Mouse (Mus musculus): ENCODE results near the gene Mgat3. TPM values are rescaled to one million over a fixed set of nuclear protein-coding genes. Genes with fewer than 3 reads are reported as not detected.

Mgat3 gene
- polyA plus RNA-seq, 1 experiment from 2014 or later, result 12.3 TPM

DNA sequence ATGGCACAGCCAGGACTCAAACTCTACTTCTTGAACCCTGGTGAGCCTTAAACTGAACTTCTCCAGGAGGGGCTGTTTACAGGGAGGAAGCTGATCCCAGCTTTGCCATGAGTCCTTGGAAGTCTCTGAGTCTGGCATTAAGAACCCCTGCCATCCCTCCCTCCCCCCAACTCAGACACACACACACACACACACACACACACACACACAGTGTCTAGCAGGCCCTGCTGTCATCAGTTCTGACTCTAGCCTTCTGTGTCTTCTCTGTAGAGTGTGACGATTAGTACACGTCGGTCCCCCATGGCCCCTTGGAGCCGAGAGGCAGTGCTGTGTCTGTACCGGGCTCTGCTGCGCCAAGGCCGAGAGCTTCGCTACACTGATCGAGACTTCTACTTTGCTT lies 62.0 kb downstream of the Mgat3 start, which contains the start of gene AC140267.1:
Gene AC140267.1 (plus strand): TSS at position 301 of the 400 bp plus-strand sequence.
- Histone ChIP-seq H3K27me3 (no peaks in the 10 kb centered on the region), H3K9ac (replicated peaks) (peak within 1 kb of the TSS; percentile 92), H3K9me3 (no peaks in the 10 kb centered on the region), H3K4me3 (replicated peaks) (peak within 1 kb of the TSS; percentile 92), H3K27ac (no peak within 1 kb of the TSS), H3K4me1 (replicated peaks) (peaks cover 19% of the 10 kb centered on the region), H3K36me3 (peaks cover 43% of the 10 kb centered on the region), H3K4me2 (replicated peaks) (peak within 1 kb of the TSS; percentile 78)
- WGBS, result 96% methylated on average over 9 of the region's 9 CpGs
- no peak for ATAC-seq

DNA sequence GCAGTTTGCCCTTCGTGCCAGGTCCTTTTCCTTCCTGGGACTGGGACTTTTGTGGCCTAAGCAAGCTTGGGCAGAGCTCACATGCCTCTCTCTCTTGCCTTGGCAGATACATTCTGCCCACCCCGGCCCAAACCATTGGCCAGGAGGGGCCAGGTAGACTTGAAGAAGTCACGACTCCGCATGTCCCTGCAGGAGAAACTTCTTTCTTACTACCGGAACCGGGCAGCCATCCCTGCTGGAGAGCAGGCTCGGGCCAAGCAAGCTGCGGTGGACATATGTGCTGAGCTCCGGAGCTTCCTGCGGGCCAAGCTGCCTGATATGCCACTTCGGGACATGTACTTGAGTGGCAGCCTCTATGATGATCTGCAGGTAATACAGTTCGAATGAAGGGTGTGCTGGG lies 74.6 kb downstream of the Mgat3 start:
- no peak overlapping the region for H3K4me3 ChIP-seq (replicated peaks)
- H3K9ac ChIP-seq (replicated peaks), result no peak overlapping the region
- no peaks in the 10 kb centered on the region for H3K4me1 ChIP-seq (replicated peaks)
- H3K4me2 ChIP-seq (replicated peaks), result no peak overlapping the region
- peaks cover 77% of the 10 kb centered on the region for H3K36me3 ChIP-seq
- no peak overlapping the region for H3K27ac ChIP-seq
- no peak for ATAC-seq
- no peaks in the 10 kb centered on the region for H3K27me3 ChIP-seq
- H3K9me3 ChIP-seq, result no peaks in the 10 kb centered on the region
- WGBS, result 95% methylated on average over 12 of the region's 12 CpGs

DNA sequence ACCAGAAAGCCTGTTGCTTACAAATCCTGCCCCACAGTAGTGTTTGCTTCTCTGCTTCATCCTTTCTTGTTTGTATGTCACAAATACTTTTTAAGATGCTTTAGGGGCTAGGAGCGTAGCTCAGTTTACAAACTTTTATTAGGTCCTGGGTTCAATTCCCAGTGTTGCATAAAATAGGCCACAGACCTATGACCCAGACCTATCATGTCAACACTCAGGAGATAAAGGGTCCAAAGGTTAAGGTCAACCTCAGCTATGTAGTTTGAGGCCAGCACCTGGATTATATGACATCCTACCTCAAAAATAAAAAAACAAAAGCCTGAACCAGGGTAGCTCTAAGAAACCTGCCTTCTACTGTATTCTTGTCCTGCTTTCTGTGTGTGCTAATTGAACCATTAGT lies 75.1 kb downstream of the Mgat3 start:
- H3K4me1 ChIP-seq (replicated peaks), result peaks cover under 1% of the 10 kb centered on the region
- H3K27me3 ChIP-seq, result no peaks in the 10 kb centered on the region
- H3K9me3 ChIP-seq, result no peaks in the 10 kb centered on the region
- no peak overlapping the region for H3K9ac ChIP-seq (replicated peaks)
- 96% methylated on average over 1 of the region's 1 CpGs for WGBS
- no peak overlapping the region for H3K4me3 ChIP-seq (replicated peaks)
- H3K27ac ChIP-seq, result no peak overlapping the region
- no peak overlapping the region for H3K4me2 ChIP-seq (replicated peaks)
- ATAC-seq, result no peak
- H3K36me3 ChIP-seq, result peaks cover 73% of the 10 kb centered on the region

DNA sequence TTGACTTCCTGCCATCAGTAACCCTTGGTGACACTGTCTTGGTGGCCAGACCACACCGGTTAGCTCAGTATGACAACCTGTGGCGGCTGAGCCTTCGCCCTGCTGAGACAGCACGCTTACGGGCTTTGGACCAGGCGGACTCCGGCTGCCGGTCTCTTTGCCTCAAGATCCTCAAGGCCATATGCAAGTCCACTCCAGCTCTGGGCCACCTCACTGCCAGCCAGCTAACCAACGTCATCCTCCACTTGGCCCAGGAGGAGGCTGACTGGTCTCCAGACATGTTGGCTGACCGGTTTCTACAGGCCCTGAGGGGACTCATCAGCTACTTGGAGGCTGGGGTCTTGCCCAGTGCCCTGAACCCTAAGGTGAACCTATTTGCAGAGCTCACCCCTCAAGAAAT lies 76.2 kb downstream of the Mgat3 start:
- no peak overlapping the region for H3K4me3 ChIP-seq (replicated peaks)
- peaks cover 66% of the 10 kb centered on the region for H3K36me3 ChIP-seq
- no peak overlapping the region for H3K27ac ChIP-seq
- H3K9me3 ChIP-seq, result no peaks in the 10 kb centered on the region
- H3K27me3 ChIP-seq, result no peaks in the 10 kb centered on the region
- WGBS, result 94% methylated on average over 10 of the region's 10 CpGs
- peaks cover 10% of the 10 kb centered on the region for H3K4me1 ChIP-seq (replicated peaks)
- no peak for ATAC-seq
- no peak overlapping the region for H3K4me2 ChIP-seq (replicated peaks)
- no peak overlapping the region for H3K9ac ChIP-seq (replicated peaks)

DNA sequence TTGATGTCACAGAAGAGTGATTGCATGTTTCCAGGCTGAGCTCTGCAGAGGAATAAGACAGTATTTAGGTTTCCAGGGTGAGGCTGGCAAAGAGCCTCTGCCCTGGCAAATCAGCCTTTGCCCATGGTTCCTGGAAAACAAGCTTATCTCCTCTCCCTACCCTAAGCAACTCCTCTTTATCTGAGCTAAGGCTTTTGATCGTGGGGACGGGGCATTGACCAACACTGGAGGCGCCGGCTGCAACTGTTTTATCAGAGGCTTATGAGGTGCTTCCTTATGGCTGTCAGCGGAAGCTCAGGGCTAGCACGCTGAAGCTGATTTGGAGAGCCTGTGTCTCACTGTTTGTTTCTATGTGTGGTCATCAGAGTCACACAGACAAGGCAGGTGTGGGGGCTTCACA lies 77.1 kb downstream of the Mgat3 start:
- H3K4me2 ChIP-seq (replicated peaks), result no peak overlapping the region
- no peaks in the 10 kb centered on the region for H3K9me3 ChIP-seq
- no peaks in the 10 kb centered on the region for H3K27me3 ChIP-seq
- peaks cover 60% of the 10 kb centered on the region for H3K36me3 ChIP-seq
- no peak overlapping the region for H3K27ac ChIP-seq
- H3K9ac ChIP-seq (replicated peaks), result no peak overlapping the region
- ATAC-seq, result no peak
- peaks cover 10% of the 10 kb centered on the region for H3K4me1 ChIP-seq (replicated peaks)
- 93% methylated on average over 6 of the region's 6 CpGs for WGBS
- no peak overlapping the region for H3K4me3 ChIP-seq (replicated peaks)

DNA sequence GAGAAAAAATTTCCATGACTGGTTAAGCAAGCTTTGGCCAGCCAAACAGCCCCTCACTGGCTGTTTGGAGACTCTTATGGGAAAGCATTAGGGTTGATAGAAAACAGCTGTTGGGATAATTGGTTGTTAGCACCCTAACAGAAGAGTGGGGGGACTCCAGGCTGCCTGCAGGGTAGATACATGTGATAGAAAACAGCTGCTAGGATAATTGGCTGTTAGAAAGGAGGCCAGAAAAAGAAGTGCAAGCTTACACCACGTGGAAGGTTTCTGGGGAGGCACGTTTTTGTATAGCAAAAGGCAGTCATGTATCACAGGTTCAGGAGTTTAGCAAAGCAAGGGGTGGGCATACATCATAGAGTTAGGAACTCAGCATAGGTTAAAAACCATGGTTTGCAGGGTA lies 80.0 kb downstream of the Mgat3 start:
- H3K36me3 ChIP-seq, result peaks cover 56% of the 10 kb centered on the region

DNA sequence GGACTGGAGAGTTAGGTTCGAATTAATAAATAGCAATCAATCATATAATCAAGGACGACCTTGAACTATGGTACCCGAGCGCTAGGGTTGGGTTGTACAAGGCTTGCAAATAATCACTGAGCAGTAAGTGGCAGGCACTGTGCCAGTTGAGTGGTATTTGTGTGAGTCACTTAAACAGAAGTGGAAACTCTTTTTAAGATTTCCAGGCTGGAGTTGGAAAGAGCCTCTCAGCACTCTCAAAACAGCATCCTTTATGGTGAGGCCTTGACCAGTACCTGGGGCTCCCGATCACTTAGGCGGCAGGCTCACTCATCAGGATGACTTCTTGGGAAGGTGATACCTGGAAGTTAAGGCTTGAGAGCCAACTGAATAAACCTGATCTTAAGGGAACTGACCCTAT lies 80.7 kb downstream of the Mgat3 start:
- WGBS, result 61% methylated on average over 6 of the region's 6 CpGs
- Histone ChIP-seq H3K4me1 (replicated peaks) (peaks cover 36% of the 10 kb centered on the region), H3K9ac (replicated peaks) (peak overlapping the region; percentile 77), H3K27ac (peak overlapping the region; percentile 98), H3K4me2 (replicated peaks) (peak overlapping the region; percentile 98), H3K27me3 (no peaks in the 10 kb centered on the region), H3K4me3 (replicated peaks) (peak overlapping the region; percentile 100), H3K9me3 (no peaks in the 10 kb centered on the region), H3K36me3 (peaks cover 56% of the 10 kb centered on the region)
- no peak for ATAC-seq

More for the DNA sequence above, 80.0 kb downstream of the Mgat3 start:
- peaks cover 33% of the 10 kb centered on the region for H3K4me1 ChIP-seq (replicated peaks)
- peak overlapping the region; percentile 98; the same call in 1 of the 2 replicates for H3K27ac ChIP-seq
- no peaks in the 10 kb centered on the region for H3K27me3 ChIP-seq
- H3K4me3 ChIP-seq (replicated peaks), result no peak overlapping the region
- no peaks in the 10 kb centered on the region for H3K9me3 ChIP-seq
- 56% methylated on average over 2 of the region's 2 CpGs for WGBS
- ATAC-seq, result no peak
- 0 out of 2 replicates have a peak overlapping the region, but pooled peaks have one; percentile 7 for H3K4me2 ChIP-seq (replicated peaks)
- 0 out of 2 replicates have a peak overlapping the region, but pooled peaks have one; percentile 77 for H3K9ac ChIP-seq (replicated peaks)

DNA sequence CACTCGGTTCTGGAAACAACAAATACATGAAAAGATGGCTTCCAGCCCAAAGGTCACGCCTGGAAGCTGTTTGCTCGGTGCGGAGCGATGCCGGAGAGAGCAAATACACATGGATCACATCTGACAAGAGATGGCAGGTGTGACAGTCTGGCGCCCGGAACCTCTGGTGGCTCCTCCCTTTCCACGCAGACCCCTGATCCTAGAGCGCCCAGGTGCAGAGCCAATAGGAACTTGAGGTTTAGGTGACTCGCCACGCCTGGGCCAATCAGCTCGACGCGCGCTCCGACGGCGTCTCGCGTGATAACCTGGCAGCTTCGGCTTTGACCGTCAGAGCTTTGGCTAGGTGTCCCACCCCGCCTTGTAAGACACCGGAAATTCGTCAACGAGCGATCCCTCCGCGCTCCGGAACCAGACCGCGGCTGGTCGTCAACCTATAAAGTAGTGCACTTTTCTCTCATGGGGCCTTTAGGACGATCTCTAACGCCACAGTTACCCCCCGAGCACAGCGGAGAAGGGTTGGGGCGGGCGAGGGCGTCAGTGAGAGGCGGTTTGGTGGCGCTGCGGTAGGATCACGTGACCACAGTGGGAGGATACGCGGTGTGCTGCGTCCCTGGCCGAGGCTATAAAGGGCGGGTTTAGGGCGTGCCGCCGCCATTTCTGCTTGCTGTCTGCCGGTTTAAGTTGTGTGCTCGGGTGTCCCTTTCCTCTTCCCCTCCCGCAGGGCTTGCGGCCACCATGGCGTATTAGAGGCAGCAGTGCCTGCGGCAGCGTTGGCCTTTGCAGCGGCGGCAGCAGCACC lies 81.5 kb downstream of the Mgat3 start, which contains the start of gene Atf4:
Gene Atf4 (plus strand): TSS at position 338 of the 799 bp plus-strand sequence.
- no peaks in the 10 kb centered on the region for H3K27me3 ChIP-seq
- H3K9me3 ChIP-seq, result no peaks in the 10 kb centered on the region
- H3K27ac ChIP-seq, result peak within 1 kb of the TSS; percentile 98
- peaks cover 55% of the 10 kb centered on the region for H3K36me3 ChIP-seq
- peak within 1 kb of the TSS; percentile 100 for H3K9ac ChIP-seq (replicated peaks)
- WGBS, result under 1% methylated on average over 62 of the region's 62 CpGs
- H3K4me1 ChIP-seq (replicated peaks), result peaks cover 36% of the 10 kb centered on the region
- H3K4me2 ChIP-seq (replicated peaks), result peak within 1 kb of the TSS; percentile 98
- peak within 1 kb of the TSS; percentile 100 for H3K4me3 ChIP-seq (replicated peaks)
- ATAC-seq, result peak; percentile 98

DNA sequence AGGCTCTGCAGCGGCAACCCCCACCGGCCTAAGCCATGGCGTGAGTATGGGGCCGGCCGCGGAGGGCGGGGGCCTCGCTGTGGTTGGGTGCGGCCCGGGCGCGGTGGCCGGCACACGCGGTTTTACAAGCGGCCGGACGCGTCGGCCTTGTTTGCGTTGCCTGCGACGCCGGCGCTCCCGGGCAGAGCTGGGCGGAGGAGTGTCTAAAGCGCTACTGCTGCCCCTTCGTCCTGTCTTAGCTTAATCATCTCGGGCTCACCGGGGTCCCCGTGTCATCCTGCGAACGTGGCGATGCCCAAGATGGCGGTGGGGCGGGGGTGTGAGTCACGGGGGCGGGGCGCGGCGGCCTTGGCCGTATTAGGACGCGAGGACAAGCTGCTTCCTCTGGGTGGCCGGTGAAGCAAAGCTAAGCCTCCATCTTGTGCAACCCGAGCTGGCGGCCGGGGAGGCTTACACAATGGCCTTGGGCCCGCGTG lies 82.2 kb downstream of the Mgat3 start:
- Histone ChIP-seq H3K36me3 (peaks cover 52% of the 10 kb centered on the region), H3K4me3 (replicated peaks) (peak overlapping the region; percentile 100), H3K4me1 (replicated peaks) (peaks cover 36% of the 10 kb centered on the region), H3K27ac (peak overlapping the region; percentile 98), H3K9ac (replicated peaks) (peak overlapping the region; percentile 100), H3K4me2 (replicated peaks) (peak overlapping the region; percentile 98), H3K9me3 (no peaks in the 10 kb centered on the region), H3K27me3 (no peaks in the 10 kb centered on the region)
- ATAC-seq, result peak; percentile 19
- WGBS, result under 1% methylated on average over 51 of the region's 51 CpGs

DNA sequence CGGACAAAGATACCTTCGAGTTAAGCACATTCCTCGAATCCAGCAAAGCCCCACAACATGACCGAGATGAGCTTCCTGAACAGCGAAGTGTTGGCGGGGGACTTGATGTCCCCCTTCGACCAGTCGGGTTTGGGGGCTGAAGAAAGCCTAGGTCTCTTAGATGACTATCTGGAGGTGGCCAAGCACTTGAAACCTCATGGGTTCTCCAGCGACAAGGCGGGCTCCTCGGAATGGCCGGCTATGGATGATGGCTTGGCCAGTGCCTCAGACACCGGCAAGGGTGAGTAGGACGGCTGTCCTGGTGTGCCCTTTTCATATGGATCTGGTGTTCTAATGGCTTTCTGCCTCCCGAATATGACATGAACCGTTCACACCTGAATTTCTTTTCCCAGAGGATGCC lies 82.7 kb downstream of the Mgat3 start:
- Histone ChIP-seq H3K4me1 (replicated peaks) (peaks cover 36% of the 10 kb centered on the region), H3K4me2 (replicated peaks) (peak overlapping the region; percentile 98), H3K9ac (replicated peaks) (peak overlapping the region; percentile 100), H3K4me3 (replicated peaks) (peak overlapping the region; percentile 100), H3K27me3 (no peaks in the 10 kb centered on the region), H3K9me3 (no peaks in the 10 kb centered on the region), H3K27ac (peak overlapping the region; percentile 98), H3K36me3 (peaks cover 50% of the 10 kb centered on the region)
- no peak for ATAC-seq
- WGBS, result 9% methylated on average over 16 of the region's 16 CpGs

DNA sequence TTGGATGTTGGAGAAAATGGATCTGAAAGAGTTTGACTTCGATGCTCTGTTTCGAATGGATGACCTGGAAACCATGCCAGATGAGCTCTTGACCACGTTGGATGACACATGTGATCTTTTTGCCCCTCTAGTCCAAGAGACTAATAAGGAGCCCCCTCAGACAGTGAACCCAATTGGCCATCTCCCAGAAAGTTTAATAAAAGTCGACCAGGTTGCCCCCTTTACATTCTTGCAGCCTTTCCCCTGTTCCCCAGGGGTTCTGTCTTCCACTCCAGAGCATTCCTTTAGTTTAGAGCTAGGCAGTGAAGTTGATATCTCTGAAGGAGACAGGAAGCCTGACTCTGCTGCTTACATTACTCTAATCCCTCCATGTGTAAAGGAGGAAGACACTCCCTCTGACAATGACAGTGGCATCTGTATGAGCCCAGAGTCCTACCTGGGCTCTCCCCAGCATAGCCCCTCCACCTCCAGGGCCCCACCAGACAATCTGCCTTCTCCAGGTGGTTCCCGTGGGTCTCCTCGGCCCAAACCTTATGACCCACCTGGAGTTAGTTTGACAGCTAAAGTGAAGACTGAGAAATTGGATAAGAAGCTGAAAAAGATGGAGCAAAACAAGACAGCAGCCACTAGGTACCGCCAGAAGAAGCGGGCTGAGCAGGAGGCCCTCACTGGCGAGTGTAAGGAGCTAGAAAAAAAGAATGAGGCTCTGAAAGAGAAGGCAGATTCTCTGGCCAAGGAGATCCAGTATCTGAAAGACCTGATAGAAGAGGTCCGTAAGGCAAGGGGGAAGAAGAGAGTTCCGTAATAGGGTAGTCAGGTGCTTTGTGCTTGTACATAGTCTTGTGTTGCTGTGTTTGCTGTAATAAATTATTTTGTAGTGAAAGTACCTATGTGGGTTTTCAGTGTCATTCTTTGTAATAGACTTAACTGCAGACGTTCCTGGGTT lies 83.4 kb downstream of the Mgat3 start:
- peak overlapping the region; percentile 100 for H3K4me3 ChIP-seq (replicated peaks)
- H3K36me3 ChIP-seq, result peaks cover 48% of the 10 kb centered on the region
- no peak for ATAC-seq
- peaks cover 36% of the 10 kb centered on the region for H3K4me1 ChIP-seq (replicated peaks)
- WGBS, result 65% methylated on average over 12 of the region's 12 CpGs
- H3K9me3 ChIP-seq, result no peaks in the 10 kb centered on the region
- peak overlapping the region; percentile 100 for H3K9ac ChIP-seq (replicated peaks)
- peak overlapping the region; percentile 98 for H3K27ac ChIP-seq
- no peaks in the 10 kb centered on the region for H3K27me3 ChIP-seq
- H3K4me2 ChIP-seq (replicated peaks), result peak overlapping the region; percentile 98
